Mouse (Mus musculus): ENCODE data around the gene Pax6. TPM values are rescaled to one million over a fixed set of nuclear protein-coding genes. Genes with fewer than 3 reads are reported as not detected.

Gene Pax6
- total RNA-seq, 2 experiments from 2014 or later: not detected

- no peak for DNase-seq (ENCODE audit: low spot score in 2 of 2)
These were observed 2.6 kb downstream of the Pax6 start for GRCm38 (mm10) chr2:105671116-105671797.

GRCm38 (mm10) chr2:105671798-105672595 lies 3.3 kb downstream of the Pax6 start:
- no peak for DNase-seq (ENCODE audit: low spot score in 2 of 2)

- DNase-seq (ENCODE audit: low spot score in 2 of 2): no peak
These were observed 3.9 kb downstream of the Pax6 start for GRCm38 (mm10) chr2:105672596-105672960.

GRCm38 (mm10) chr2:105673054-105673453 lies 4.4 kb downstream of the Pax6 start:
- no peak for DNase-seq (ENCODE audit: low spot score in 2 of 2)

- DNase-seq (ENCODE audit: low spot score in 2 of 2): no peak
These were observed 4.9 kb downstream of the Pax6 start for GRCm38 (mm10) chr2:105673631-105674060.

- DNase-seq (ENCODE audit: low spot score in 2 of 2): no peak
These were observed 5.6 kb downstream of the Pax6 start for GRCm38 (mm10) chr2:105674061-105674874.

GRCm38 (mm10) chr2:105674875-105675729 lies 6.4 kb downstream of the Pax6 start:
- no peak for DNase-seq (ENCODE audit: low spot score in 2 of 2)

- DNase-seq (ENCODE audit: low spot score in 2 of 2): no peak
These were observed 7.0 kb downstream of the Pax6 start for GRCm38 (mm10) chr2:105675730-105676079.

GRCm38 (mm10) chr2:105676080-105676908 lies 7.6 kb downstream of the Pax6 start:
- no peak for DNase-seq (ENCODE audit: low spot score in 2 of 2)

GRCm38 (mm10) chr2:105676909-105677433 lies 8.3 kb downstream of the Pax6 start:
- DNase-seq (ENCODE audit: low spot score in 2 of 2): no peak

GRCm38 (mm10) chr2:105677434-105678105 lies 8.9 kb downstream of the Pax6 start:
- no peak for DNase-seq (ENCODE audit: low spot score in 2 of 2)

GRCm38 (mm10) chr2:105678306-105678705 lies 9.6 kb downstream of the Pax6 start:
- DNase-seq (ENCODE audit: low spot score in 2 of 2): no peak

- no peak for DNase-seq (ENCODE audit: low spot score in 2 of 2)
These were observed 10.2 kb downstream of the Pax6 start for GRCm38 (mm10) chr2:105678880-105679321.

GRCm38 (mm10) chr2:105679331-105679730 lies 10.6 kb downstream of the Pax6 start:
- DNase-seq (ENCODE audit: low spot score in 2 of 2): no peak

GRCm38 (mm10) chr2:105680146-105680998 lies 11.7 kb downstream of the Pax6 start:
- no peak for DNase-seq (ENCODE audit: low spot score in 2 of 2)

GRCm38 (mm10) chr2:105680999-105681710 lies 12.5 kb downstream of the Pax6 start:
- no peak for DNase-seq (ENCODE audit: low spot score in 2 of 2)

- DNase-seq (ENCODE audit: low spot score in 2 of 2): no peak
These were observed 13.4 kb downstream of the Pax6 start for GRCm38 (mm10) chr2:105682011-105682501.

Data from adrenal gland, adult 18-20 months (tissue).